Comparison of ENCODE assay signal across 15 mouse cellular contexts in genomic region chr5:66917353-66918315, GRCm38 (mm10).
DNase-seq lines count a peak whose midpoint lies in the region; ATAC-seq and TF ChIP-seq lines count a peak whose summit lies in the region.
"Had no signal": no experiment of that assay in that cellular context is flagged by ENCODE, and none has a peak within 500 bp of the region (broad histone marks: within the 10 kb centered on the region; RNA-seq: fewer than 3 reads in every experiment).

No protein-coding gene starts in this region.

- H3K27me3 ChIP-seq in limb, embryonic 14.5 days (ENCODE audit: control insufficient read depth, insufficient read depth, low read length): no peaks in the 10 kb centered on the region
- H3K27me3 ChIP-seq in limb, embryonic 10.5 days (ENCODE audit: low read depth, poor library complexity, severe bottlenecking): no peaks in the 10 kb centered on the region
- H3K27me3 ChIP-seq in forebrain, embryonic 12.5 days: no peaks in the 10 kb centered on the region
- no peaks in the 10 kb centered on the region for H3K27me3 ChIP-seq in hindbrain, embryonic 15.5 days
- H3K27me3 ChIP-seq in neural tube, embryonic 12.5 days (replicated peaks): no peaks in the 10 kb centered on the region
- no peaks in the 10 kb centered on the region for H3K27me3 ChIP-seq in intestine, embryonic 15.5 days (replicated peaks)
- H3K27me3 ChIP-seq: embryonic facial prominence, embryonic 12.5 days; limb, embryonic 12.5 days; lung, embryonic 15.5 days had no signal

- ATAC-seq in limb, embryonic 14.5 days (ENCODE audit: low FRiP score, low read depth): peak; percentile 20; the same call in 1 of the 2 replicates
- ATAC-seq in forebrain, embryonic 12.5 days (ENCODE audit: low FRiP score): peak; percentile 76
- ATAC-seq in hindbrain, embryonic 15.5 days (ENCODE audit: low FRiP score, low read depth): 0 out of 2 replicates have a peak, but pooled peaks have one; percentile 29
- peak; percentile 46 for ATAC-seq in neural tube, embryonic 12.5 days (ENCODE audit: low FRiP score, low read depth)
- no peak for ATAC-seq in intestine, embryonic 15.5 days
- no peak for ATAC-seq in megakaryocyte progenitor cell, adult 5-6 weeks (replicated peaks; ENCODE audit: poor library complexity)

- no peak for DNase-seq in limb, embryonic 14.5 days (ENCODE audit: low spot score)
- no peak for DNase-seq in limb, embryonic 10.5 days (ENCODE audit: low spot score)
- DNase-seq in left cerebral cortex, adult 8-10 months (ENCODE audit: low spot score in 2 of 2): no peak
- DNase-seq: cerebellum, postnatal 14 days; heart, adult 18-20 months; heart, postnatal 36 days; kidney, adult 9 months had no signal

- H3K27ac ChIP-seq in limb, embryonic 14.5 days (replicated peaks; ENCODE audit: low read depth, low read length): no peak overlapping the region
- no peak overlapping the region for H3K27ac ChIP-seq in limb, embryonic 10.5 days
- peak overlapping the region; percentile 84 for H3K27ac ChIP-seq in forebrain, embryonic 12.5 days
- H3K27ac ChIP-seq in hindbrain, embryonic 15.5 days (replicated peaks): peak overlapping the region; percentile 69
- peak overlapping the region; percentile 65; the same call in 1 of the 2 replicates for H3K27ac ChIP-seq in neural tube, embryonic 12.5 days
- H3K27ac ChIP-seq in intestine, embryonic 15.5 days: no peak overlapping the region
- H3K27ac ChIP-seq: embryonic facial prominence, embryonic 12.5 days; limb, embryonic 12.5 days; lung, embryonic 15.5 days had no signal

- H3K9me3 ChIP-seq in limb, embryonic 14.5 days (ENCODE audit: control insufficient read depth, low read length): no peaks in the 10 kb centered on the region
- no peaks in the 10 kb centered on the region for H3K9me3 ChIP-seq in limb, embryonic 10.5 days (replicated peaks)
- no peaks in the 10 kb centered on the region for H3K9me3 ChIP-seq in forebrain, embryonic 12.5 days
- H3K9me3 ChIP-seq in hindbrain, embryonic 15.5 days: no peaks in the 10 kb centered on the region
- no peaks in the 10 kb centered on the region for H3K9me3 ChIP-seq in neural tube, embryonic 12.5 days
- no peaks in the 10 kb centered on the region for H3K9me3 ChIP-seq in intestine, embryonic 15.5 days
- H3K9me3 ChIP-seq: embryonic facial prominence, embryonic 12.5 days; limb, embryonic 12.5 days; lung, embryonic 15.5 days had no signal

- TF ChIP-seq POLR2A in limb, embryonic 14.5 days (IDR thresholded peaks at IDR 0.05; ENCODE audit: borderline replicate concordance, extremely low read depth, insufficient read depth, insufficient read length): no peak

- H3K9ac ChIP-seq in limb, embryonic 14.5 days (ENCODE audit: low read depth, low read length, severe bottlenecking): no peak overlapping the region
- H3K9ac ChIP-seq in forebrain, embryonic 12.5 days: no peak overlapping the region
- H3K9ac ChIP-seq in hindbrain, embryonic 15.5 days: no peak overlapping the region
- H3K9ac ChIP-seq in neural tube, embryonic 12.5 days: no peak overlapping the region
- no peak overlapping the region for H3K9ac ChIP-seq in intestine, embryonic 15.5 days
- H3K9ac ChIP-seq: embryonic facial prominence, embryonic 12.5 days; limb, embryonic 12.5 days; lung, embryonic 15.5 days had no signal

- H3K4me2 ChIP-seq in limb, embryonic 14.5 days (replicated peaks; ENCODE audit: low read depth, low read length, severe bottlenecking): no peak overlapping the region
- peak overlapping the region; percentile 4; the same call in 1 of the 2 replicates for H3K4me2 ChIP-seq in forebrain, embryonic 12.5 days
- H3K4me2 ChIP-seq in hindbrain, embryonic 15.5 days: no peak overlapping the region
- H3K4me2 ChIP-seq in neural tube, embryonic 12.5 days (replicated peaks): no peak overlapping the region
- no peak overlapping the region for H3K4me2 ChIP-seq in intestine, embryonic 15.5 days (replicated peaks)
- H3K4me2 ChIP-seq: embryonic facial prominence, embryonic 12.5 days; limb, embryonic 12.5 days; lung, embryonic 15.5 days had no signal

- H3K36me3 ChIP-seq in limb, embryonic 14.5 days (ENCODE audit: control insufficient read depth, insufficient read depth, low read length): no peaks in the 10 kb centered on the region
- H3K36me3 ChIP-seq in limb, embryonic 10.5 days: no peaks in the 10 kb centered on the region
- H3K36me3 ChIP-seq in forebrain, embryonic 12.5 days (replicated peaks): no peaks in the 10 kb centered on the region
- H3K36me3 ChIP-seq in hindbrain, embryonic 15.5 days: no peaks in the 10 kb centered on the region
- H3K36me3 ChIP-seq in neural tube, embryonic 12.5 days: no peaks in the 10 kb centered on the region
- no peaks in the 10 kb centered on the region for H3K36me3 ChIP-seq in intestine, embryonic 15.5 days
- H3K36me3 ChIP-seq: embryonic facial prominence, embryonic 12.5 days; limb, embryonic 12.5 days; lung, embryonic 15.5 days had no signal

- WGBS in limb, embryonic 14.5 days: 77% methylated on average over 8 of the region's 8 CpGs
- WGBS in limb, embryonic 10.5 days: 87% methylated on average over 8 of the region's 8 CpGs
- WGBS in forebrain, embryonic 12.5 days: 59% methylated on average over 8 of the region's 8 CpGs
- whole genome bisulfite sequencing in hindbrain, embryonic 15.5 days: 56% methylated on average over 8 of the region's 8 CpGs
- 56% methylated on average over 8 of the region's 8 CpGs for WGBS in neural tube, embryonic 12.5 days
- WGBS in intestine, embryonic 15.5 days: 88% methylated on average over 8 of the region's 8 CpGs

- no peak overlapping the region for H3K4me3 ChIP-seq in limb, embryonic 14.5 days (replicated peaks; ENCODE audit: low read length)
- H3K4me3 ChIP-seq in limb, embryonic 10.5 days: no peak overlapping the region
- H3K4me3 ChIP-seq in forebrain, embryonic 12.5 days (replicated peaks): no peak overlapping the region
- no peak overlapping the region for H3K4me3 ChIP-seq in hindbrain, embryonic 15.5 days
- H3K4me3 ChIP-seq in neural tube, embryonic 12.5 days: no peak overlapping the region
- no peak overlapping the region for H3K4me3 ChIP-seq in intestine, embryonic 15.5 days (replicated peaks)
- H3K4me3 ChIP-seq: embryonic facial prominence, embryonic 12.5 days; limb, embryonic 12.5 days; lung, embryonic 15.5 days had no signal

- H3K4me1 ChIP-seq in limb, embryonic 14.5 days (ENCODE audit: control insufficient read depth, insufficient read depth, low read length): peaks cover 34% of the 10 kb centered on the region
- peaks cover 60% of the 10 kb centered on the region for H3K4me1 ChIP-seq in limb, embryonic 10.5 days
- peaks cover 24% of the 10 kb centered on the region for H3K4me1 ChIP-seq in forebrain, embryonic 12.5 days
- H3K4me1 ChIP-seq in hindbrain, embryonic 15.5 days (replicated peaks): peaks cover 20% of the 10 kb centered on the region
- peaks cover 29% of the 10 kb centered on the region for H3K4me1 ChIP-seq in neural tube, embryonic 12.5 days
- no peaks in the 10 kb centered on the region for H3K4me1 ChIP-seq in intestine, embryonic 15.5 days (replicated peaks)

Comparison
In these comparisons a context has a peak if more than half of its experiments do, and no peak if none do; other contexts are left out.
1. ATAC-seq: peak in limb, embryonic 14.5 days (single experiment), forebrain, embryonic 12.5 days (single experiment), hindbrain, embryonic 15.5 days (single experiment) and neural tube, embryonic 12.5 days (single experiment); none in intestine, embryonic 15.5 days (single experiment) and megakaryocyte progenitor cell, adult 5-6 weeks (single experiment).
2. H3K27ac ChIP-seq: peak in forebrain, embryonic 12.5 days (single experiment), hindbrain, embryonic 15.5 days (single experiment) and neural tube, embryonic 12.5 days (single experiment); none in limb, embryonic 14.5 days (single experiment), limb, embryonic 10.5 days (single experiment) and intestine, embryonic 15.5 days (single experiment).